Mouse (Mus musculus) CH12.LX (cell line): Measurements from ENCODE around the gene Gm10645. TPM values are rescaled to one million over a fixed set of nuclear protein-coding genes. Genes with fewer than 3 reads are reported as not detected.

Experiments used
- DNase-seq: peaks from one replicate; pipeline ENCODE4 v3.0.0-alpha.2; 2013; ENCODE audit errors: extremely low read depth
- H3K27ac ChIP-seq: 2 replicates; pipeline ENCODE4 v1.5.1; 2012; ENCODE audit warnings: low read depth, mild to moderate bottlenecking, control low read depth, moderate library complexity; ENCODE audit not compliant: insufficient read depth
- H3K27me3 ChIP-seq: replicated peaks from 2 replicates; pipeline ENCODE3; 2012; ENCODE audit warnings: inconsistent platforms
- H3K36me3 ChIP-seq, 2 experiments: replicated peaks in 1 of 2; 2 replicates each; pipeline versions ENCODE3 to v1.6.1; 2012; ENCODE audit warnings: inconsistent platforms in 1 of 2, low read length in 1 of 2, mild to moderate bottlenecking in 1 of 2, mixed read lengths in 1 of 2, moderate library complexity in 1 of 2; ENCODE audit not compliant: control insufficient read depth in 1 of 2, insufficient read depth in 1 of 2
- H3K4me1 ChIP-seq, 2 experiments: 2 replicates each; pipeline ENCODE4 v1.6.1; 2012; ENCODE audit warnings: inconsistent platforms in 1 of 2, moderate library complexity in 1 of 2; ENCODE audit not compliant: insufficient read depth in 2 of 2, control insufficient read depth in 1 of 2
- H3K4me2 ChIP-seq: 2 replicates; pipeline ENCODE4 v1.6.1; 2012; ENCODE audit warnings: low read depth, mild to moderate bottlenecking, control low read depth; ENCODE audit not compliant: poor library complexity, insufficient read depth, severe bottlenecking
- H3K4me3 ChIP-seq, 3 experiments: fragments of 150-350 bp in 1 of 3; sonication (generic) in 1 of 3; replicated peaks in 1 of 3; 2 replicates each; pipeline versions ENCODE3 to v1.5.1; 2011 to 2012; ENCODE audit warnings: low read depth in 2 of 3, low read length in 2 of 3, mild to moderate bottlenecking in 2 of 3, moderate library complexity in 2 of 3, control low read depth in 1 of 3, improper control_type of control experiment in 1 of 3, inconsistent platforms in 1 of 3, mixed read lengths in 1 of 3; ENCODE audit not compliant: poor library complexity in 1 of 3
- H3K79me2 ChIP-seq: replicated peaks from 2 replicates; pipeline ENCODE4 v1.6.1; 2012; ENCODE audit warnings: mild to moderate bottlenecking, moderate library complexity; ENCODE audit not compliant: control insufficient read depth, poor library complexity, insufficient read depth, severe bottlenecking; ENCODE audit errors: extremely low read depth
- H3K9ac ChIP-seq: 2 replicates; pipeline ENCODE4 v1.6.1; 2012; ENCODE audit warnings: low read depth, mild to moderate bottlenecking, control low read depth, moderate library complexity; ENCODE audit not compliant: insufficient read depth
- H3K9me3 ChIP-seq: replicated peaks from 2 replicates; pipeline ENCODE3; 2012; ENCODE audit warnings: low read length, inconsistent platforms, mixed read lengths
- BHLHE40 ChIP-seq: IDR thresholded peaks from 2 replicates; pipeline ENCODE4 v1.6.1; 2011; ENCODE audit warnings: mild to moderate bottlenecking, low read depth, low read length, improper control_type of control experiment
- CHD1 ChIP-seq: IDR thresholded peaks from 2 replicates; pipeline ENCODE4 v1.6.1; 2012; ENCODE audit warnings: low read depth, low read length, improper control_type of control experiment, inconsistent platforms
- EP300 ChIP-seq: IDR thresholded peaks from 2 replicates; pipeline ENCODE4 v1.6.1; 2011; ENCODE audit warnings: low read length, improper control_type of control experiment
- GABPA ChIP-seq: IDR thresholded peaks from 2 replicates; pipeline ENCODE4 v1.6.1; 2012; ENCODE audit warnings: low read depth, low read length, improper control_type of control experiment, inconsistent platforms; ENCODE audit not compliant: insufficient replicate concordance
- IRF4 ChIP-seq: IDR thresholded peaks from 2 replicates; pipeline ENCODE4 v1.6.1; 2014; ENCODE audit warnings: low read depth, mild to moderate bottlenecking, inconsistent platforms, low read length, improper control_type of control experiment
- JUN ChIP-seq: IDR thresholded peaks from 2 replicates; pipeline ENCODE4 v1.6.1; 2011; ENCODE audit warnings: low read depth, mild to moderate bottlenecking, low read length, improper control_type of control experiment, moderate library complexity; ENCODE audit not compliant: insufficient read depth
- JUND ChIP-seq: conservative IDR thresholded peaks from 2 replicates; pipeline ENCODE4 v1.6.1; 2011; ENCODE audit warnings: low read depth, low read length, improper control_type of control experiment
- KAT2A ChIP-seq: IDR thresholded peaks from 2 replicates; pipeline ENCODE4 v1.6.1; 2012; ENCODE audit warnings: low read length, improper control_type of control experiment, inconsistent platforms; ENCODE audit not compliant: insufficient replicate concordance
- MEF2A ChIP-seq: IDR thresholded peaks from 2 replicates; pipeline ENCODE4 v1.6.1; 2014; ENCODE audit warnings: low read depth, mild to moderate bottlenecking, inconsistent platforms, low read length, improper control_type of control experiment, borderline replicate concordance
- MYC ChIP-seq: IDR thresholded peaks from 2 replicates; pipeline ENCODE4 v1.6.1; 2011; ENCODE audit warnings: low read depth, mild to moderate bottlenecking, improper control_type of control experiment, low read length
- NRF1 ChIP-seq: IDR thresholded peaks from 2 replicates; pipeline ENCODE4 v1.6.1; 2014; ENCODE audit warnings: low read depth, mild to moderate bottlenecking, inconsistent platforms, low read length, improper control_type of control experiment, moderate library complexity
- POLR2A ChIP-seq: IDR thresholded peaks from 2 replicates; pipeline ENCODE4 v1.6.1; 2011; ENCODE audit warnings: low read depth, mild to moderate bottlenecking, improper control_type of control experiment, low read length
- RAD21 ChIP-seq: IDR thresholded peaks from 2 replicates; pipeline ENCODE4 v1.6.1; 2011; ENCODE audit warnings: low read depth, mild to moderate bottlenecking, low read length, improper control_type of control experiment, moderate library complexity
- SIN3A ChIP-seq: IDR thresholded peaks from 2 replicates; pipeline ENCODE4 v1.6.1; 2012; ENCODE audit warnings: low read length, improper control_type of control experiment, inconsistent platforms
- SMC3 ChIP-seq: IDR thresholded peaks from 2 replicates; pipeline ENCODE4 v1.6.1; 2011; ENCODE audit warnings: low read depth, low read length, improper control_type of control experiment
- TBP ChIP-seq: conservative IDR thresholded peaks from 2 replicates; pipeline ENCODE4 v1.6.1; 2011; ENCODE audit warnings: low read depth, low read length, improper control_type of control experiment
- ZC3H11A ChIP-seq: IDR thresholded peaks from 2 replicates; pipeline ENCODE4 v1.6.1; 2012; ENCODE audit warnings: low read depth, mild to moderate bottlenecking, inconsistent platforms, low read length, improper control_type of control experiment
- dilution Hi-C: fragments of 300-500 bp; cut with MboI; formaldehyde crosslinking; loops from 2 replicates; pipeline ENCODE4 v1.14.3; 2020; ENCODE audit warnings: low sequenced_read_pairs; ENCODE audit not compliant: extremely low pct_unique_long_range_greater_than_20kb, extremely low pct_ligation_motif_present
- in situ Hi-C: fragments of 300-500 bp; cut with MboI; formaldehyde crosslinking; loops from 3 replicates; pipeline ENCODE4 v1.14.3; 2019; ENCODE audit warnings: low sequenced_read_pairs, low pct_ligation_motif_present, low pct_unique_long_range_greater_than_20kb, mixed read lengths
- polyA plus RNA-seq: library from polyadenylated mRNA; unstranded; fragments of >175 nt; gene quantifications from 2 replicates; pipeline ENCODE4 v1.2.1, GENCODE M21; 2012; ENCODE audit warnings: low read depth; ENCODE audit not compliant: insufficient read length
- total RNA-seq, 2 experiments: library from RNA; depleted of rRNA; stranded (reverse); fragments of 300-350 nt in 1 of 2; fragments of >200 nt in 1 of 2; gene quantifications; 2 replicates each; pipeline ENCODE4 v1.2.3; 2012 to 2014

Gene Gm10645
- total and polyA plus RNA-seq, 3 experiments = 0.81 TPM; not detected in 2

DNA sequence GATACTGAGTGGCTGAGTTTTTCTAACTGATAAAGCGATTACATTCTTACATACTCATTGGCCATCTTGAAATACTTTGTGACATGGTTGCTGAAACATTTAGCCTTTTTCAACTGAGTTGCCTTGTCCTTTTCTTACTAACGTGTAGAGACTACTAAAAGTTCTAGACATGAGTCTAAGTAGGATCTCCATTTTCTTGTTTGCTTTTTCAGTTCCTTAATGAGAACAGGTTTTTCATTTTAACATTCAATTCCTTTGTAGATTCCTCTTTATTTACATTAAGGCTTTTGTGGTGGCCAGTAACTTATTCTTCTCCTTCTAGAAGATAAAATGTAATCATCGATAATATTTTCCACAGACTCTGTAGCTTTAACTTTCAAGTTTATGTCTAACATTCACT is 3.2 kb upstream of the Gm10645 start:
- H3K4me3 ChIP-seq = peak overlapping the region in 1 of 3 experiments; percentile 3
- H3K4me1 ChIP-seq = peaks cover 2 to 21% of the 10 kb centered on the region in 2 experiments; a peak in 3 of 4 replicates
- in situ Hi-C loops = no loop called here

DNA sequence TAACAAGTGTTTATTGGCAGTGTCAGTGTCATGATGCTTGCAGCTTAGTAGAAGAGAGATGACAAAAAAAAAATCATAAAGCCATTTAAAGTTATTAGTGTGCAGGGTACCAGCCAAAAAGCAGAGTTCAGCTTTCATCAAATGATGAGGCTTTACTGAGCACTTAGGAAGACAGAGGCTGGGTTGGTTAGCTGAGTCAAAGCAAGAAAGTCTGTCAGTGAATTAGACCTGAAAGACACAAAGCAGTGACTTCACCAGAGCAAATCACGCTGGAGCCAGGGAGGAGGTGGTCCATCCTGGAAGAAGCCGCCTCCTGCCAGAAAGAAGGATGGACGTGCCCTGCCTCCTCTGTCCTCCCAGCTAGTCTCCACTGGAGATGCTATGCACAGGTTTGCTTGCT is 2.0 kb upstream of the Gm10645 start:
- dilution Hi-C loops = no loop called here
- Histone ChIP-seq H3K9ac (no peak overlapping the region; the same call in 1 of the 2 replicates), H3K4me1 (peaks cover 2 to 21% of the 10 kb centered on the region in 2 experiments; a peak in 3 of 4 replicates), H3K4me2 (peak overlapping the region; percentile 99), H3K36me3 (no peaks in the 10 kb centered on the region), H3K79me2 (peaks cover 9% of the 10 kb centered on the region), H3K9me3 (peaks cover 7% of the 10 kb centered on the region), H3K4me3 (no peak overlapping the region), H3K27me3 (peaks cover 2% of the 10 kb centered on the region), H3K27ac (peak overlapping the region; percentile 56)
- TF ChIP-seq JUN = peak; percentile 72
- TF ChIP-seq KAT2A = no peak
- 0 out of 2 replicates have a peak, but pooled peaks have one; percentile 16 for TF ChIP-seq EP300
- peak; percentile 88 for TF ChIP-seq JUND
- TF ChIP-seq NRF1 = no peak
- no peak for TF ChIP-seq SIN3A
- 0 out of 2 replicates have a peak, but pooled peaks have one; percentile 28 for TF ChIP-seq MYC
- TF ChIP-seq ZC3H11A = no peak
- peak; percentile 50; the same call in 1 of the 2 replicates for TF ChIP-seq MEF2A
- TF ChIP-seq IRF4 = peak; percentile 94
- no peak for TF ChIP-seq SMC3
- TF ChIP-seq TBP = 0 out of 2 replicates have a peak, but pooled peaks have one; percentile 47
- peak; percentile 55 for DNase-seq
- in situ Hi-C loops = no loop called here

More for the DNA sequence above, 3.2 kb upstream of the Gm10645 start:
- TF ChIP-seq KAT2A (no peak), TBP (no peak), POLR2A (no peak), EP300 (peak; percentile 72), SIN3A (no peak; the same call in 1 of the 2 replicates), CHD1 (peak; percentile 72), GABPA (no peak), MYC (0 out of 2 replicates have a peak, but pooled peaks have one; percentile 31), JUND (peak; percentile 28; the same call in 1 of the 2 replicates), BHLHE40 (peak; percentile 51), IRF4 (peak; percentile 47), RAD21 (no peak)
- peaks cover 2% of the 10 kb centered on the region for H3K27me3 ChIP-seq
- peak overlapping the region; percentile 22 for H3K27ac ChIP-seq
- dilution Hi-C loops = no loop called here
- peak overlapping the region; percentile 53; the same call in 1 of the 2 replicates for H3K4me2 ChIP-seq
- H3K9me3 ChIP-seq = peaks cover 7% of the 10 kb centered on the region
- no peaks in the 10 kb centered on the region for H3K36me3 ChIP-seq
- H3K9ac ChIP-seq = no peak overlapping the region
- DNase-seq = no peak
- peaks cover 15% of the 10 kb centered on the region for H3K79me2 ChIP-seq
